In genomic region chr3:34150036-34150435, GRCm38 (mm10) we compare ENCODE assay signal across 12 mouse cellular contexts.
DNase-seq lines count a peak whose midpoint lies in the region; ATAC-seq and TF ChIP-seq lines count a peak whose summit lies in the region.
"Had no signal": no experiment of that assay in that cellular context is flagged by ENCODE, and none has a peak within 500 bp of the region (broad histone marks: within the 10 kb centered on the region; RNA-seq: fewer than 3 reads in every experiment).

No protein-coding gene starts in this region.

- H3K4me3 ChIP-seq in hindbrain, embryonic 11.5 days (ENCODE audit: low read depth, low read length), result no peak overlapping the region
- H3K4me3 ChIP-seq in hindbrain, embryonic 14.5 days (replicated peaks; ENCODE audit: low read length), result no peak overlapping the region
- H3K4me3 ChIP-seq in liver, postnatal 0 days (ENCODE audit: low read depth, low read length), result no peak overlapping the region
- no peak overlapping the region for H3K4me3 ChIP-seq in liver, embryonic 11.5 days (ENCODE audit: low read depth, low read length)
- H3K4me3 ChIP-seq in G1E (ENCODE audit: low read depth, low read length), result no peak overlapping the region
- no peak overlapping the region for H3K4me3 ChIP-seq in embryonic facial prominence, embryonic 11.5 days (ENCODE audit: low read depth, low read length)
- H3K4me3 ChIP-seq: neural tube, embryonic 13.5 days had no signal

- no peak overlapping the region for H3K9ac ChIP-seq in hindbrain, embryonic 11.5 days (ENCODE audit: low read depth, low read length)
- no peak overlapping the region for H3K9ac ChIP-seq in hindbrain, embryonic 14.5 days
- H3K9ac ChIP-seq in liver, postnatal 0 days (replicated peaks), result no peak overlapping the region
- no peak overlapping the region for H3K9ac ChIP-seq in liver, embryonic 11.5 days (ENCODE audit: low read depth, low read length)
- no peak overlapping the region for H3K9ac ChIP-seq in embryonic facial prominence, embryonic 11.5 days (replicated peaks; ENCODE audit: low read length)
- H3K9ac ChIP-seq: neural tube, embryonic 13.5 days had no signal

- no peaks in the 10 kb centered on the region for H3K36me3 ChIP-seq in hindbrain, embryonic 11.5 days (ENCODE audit: control insufficient read depth, insufficient read depth, low read length)
- H3K36me3 ChIP-seq in hindbrain, embryonic 14.5 days (replicated peaks; ENCODE audit: control insufficient read depth, insufficient read depth), result no peaks in the 10 kb centered on the region
- H3K36me3 ChIP-seq in liver, postnatal 0 days (replicated peaks; ENCODE audit: insufficient read depth, low read length), result no peaks in the 10 kb centered on the region
- H3K36me3 ChIP-seq in liver, embryonic 11.5 days (ENCODE audit: control insufficient read depth, insufficient read depth, low read length), result no peaks in the 10 kb centered on the region
- H3K36me3 ChIP-seq in G1E (replicated peaks), result no peaks in the 10 kb centered on the region
- no peaks in the 10 kb centered on the region for H3K36me3 ChIP-seq in embryonic facial prominence, embryonic 11.5 days (replicated peaks; ENCODE audit: control insufficient read depth, insufficient read depth, low read depth, low read length)
- H3K36me3 ChIP-seq: neural tube, embryonic 13.5 days had no signal

- TF ChIP-seq EP300 in liver, postnatal 0 days (IDR thresholded peaks at IDR 0.05; ENCODE audit: low read depth), result no peak

- ATAC-seq in hindbrain, embryonic 11.5 days (ENCODE audit: low FRiP score), result no peak
- ATAC-seq in hindbrain, embryonic 14.5 days (ENCODE audit: low FRiP score), result no peak
- ATAC-seq in liver, postnatal 0 days, result no peak
- ATAC-seq in liver, embryonic 11.5 days (replicated peaks; ENCODE audit: low FRiP score), result no peak
- no peak for ATAC-seq in G1E (ENCODE audit: extremely low read depth, insufficient number of reproducible peaks, low FRiP score, poor library complexity, severe bottlenecking)
- no peak for ATAC-seq in embryonic facial prominence, embryonic 11.5 days (replicated peaks; ENCODE audit: insufficient number of reproducible peaks, low FRiP score, low TSS enrichment, low read depth)

- peak; percentile 22 for DNase-seq in hindbrain, embryonic 11.5 days (ENCODE audit: low spot score)
- no peak for DNase-seq in hindbrain, embryonic 14.5 days (ENCODE audit: low spot score)
- no peak for DNase-seq in liver, postnatal 0 days
- DNase-seq in liver, embryonic 11.5 days (ENCODE audit: low spot score), result no peak
- no peak for DNase-seq in G1E (ENCODE audit: low spot score)
- DNase-seq in embryonic facial prominence, embryonic 11.5 days (ENCODE audit: low spot score), result peak; percentile 45
- no peak for DNase-seq in gastrocnemius, adult 18-20 months (ENCODE audit: low spot score)
- DNase-seq in gastrocnemius, postnatal 14 days, result no peak
- DNase-seq: heart, adult 11 months; liver; right cerebral cortex, postnatal 14 days had no signal

- no peaks in the 10 kb centered on the region for H3K27me3 ChIP-seq in hindbrain, embryonic 11.5 days (ENCODE audit: control insufficient read depth, insufficient read depth, low read length)
- no peaks in the 10 kb centered on the region for H3K27me3 ChIP-seq in hindbrain, embryonic 14.5 days (ENCODE audit: control insufficient read depth, insufficient read depth, low read length)
- no peaks in the 10 kb centered on the region for H3K27me3 ChIP-seq in liver, postnatal 0 days (ENCODE audit: insufficient read depth, low read length)
- no peaks in the 10 kb centered on the region for H3K27me3 ChIP-seq in liver, embryonic 11.5 days (replicated peaks; ENCODE audit: control insufficient read depth, insufficient read depth, low read length)
- H3K27me3 ChIP-seq in G1E (ENCODE audit: insufficient read depth, low read length), result peaks cover 22% of the 10 kb centered on the region
- H3K27me3 ChIP-seq in embryonic facial prominence, embryonic 11.5 days (ENCODE audit: control insufficient read depth, insufficient read depth, low read length), result no peaks in the 10 kb centered on the region
- H3K27me3 ChIP-seq: neural tube, embryonic 13.5 days had no signal

- intact Hi-C loops in gastrocnemius, postnatal 14 days (cut with DNase I; ENCODE audit: low total_unique reads), result no loop called here

- 0 out of 2 replicates have a peak, but pooled peaks have one; percentile 14 for TF ChIP-seq CTCF in liver, postnatal 0 days (IDR thresholded peaks at IDR 0.05; ENCODE audit: low read depth)
- TF ChIP-seq CTCF in G1E (IDR thresholded peaks at IDR 0.05; ENCODE audit: low read depth, low read length), result 0 out of 2 replicates have a peak, but pooled peaks have one; percentile 1

- no peak overlapping the region for H3K27ac ChIP-seq in hindbrain, embryonic 11.5 days (ENCODE audit: low read depth, low read length)
- H3K27ac ChIP-seq in hindbrain, embryonic 14.5 days, result no peak overlapping the region
- no peak overlapping the region for H3K27ac ChIP-seq in liver, postnatal 0 days (ENCODE audit: low read depth)
- no peak overlapping the region for H3K27ac ChIP-seq in liver, embryonic 11.5 days (ENCODE audit: low read depth, low read length)
- no peak overlapping the region for H3K27ac ChIP-seq in embryonic facial prominence, embryonic 11.5 days (replicated peaks; ENCODE audit: low read depth, low read length)
- H3K27ac ChIP-seq: neural tube, embryonic 13.5 days had no signal

- no peaks in the 10 kb centered on the region for H3K4me1 ChIP-seq in hindbrain, embryonic 11.5 days (replicated peaks; ENCODE audit: control insufficient read depth, insufficient read depth, low read length)
- no peaks in the 10 kb centered on the region for H3K4me1 ChIP-seq in hindbrain, embryonic 14.5 days (replicated peaks; ENCODE audit: control insufficient read depth, insufficient read depth, low read length)
- no peaks in the 10 kb centered on the region for H3K4me1 ChIP-seq in liver, postnatal 0 days (ENCODE audit: insufficient read depth)
- no peaks in the 10 kb centered on the region for H3K4me1 ChIP-seq in liver, embryonic 11.5 days (replicated peaks; ENCODE audit: control insufficient read depth, insufficient read depth, low read length)
- no peaks in the 10 kb centered on the region for H3K4me1 ChIP-seq in G1E (ENCODE audit: insufficient read depth, low read depth, low read length)
- no peaks in the 10 kb centered on the region for H3K4me1 ChIP-seq in embryonic facial prominence, embryonic 11.5 days (ENCODE audit: control insufficient read depth, insufficient read depth, low read length)
- H3K4me1 ChIP-seq: neural tube, embryonic 13.5 days had no signal

- WGBS in hindbrain, embryonic 11.5 days, result 59% methylated on average over 2 of the region's 2 CpGs
- 62% methylated on average over 2 of the region's 2 CpGs for WGBS in hindbrain, embryonic 14.5 days
- 42% methylated on average over 2 of the region's 2 CpGs for WGBS in liver, postnatal 0 days (ENCODE audit: insufficient replicate concordance)
- WGBS in liver, embryonic 11.5 days, result 42% methylated on average over 2 of the region's 2 CpGs
- 51% methylated on average over 2 of the region's 2 CpGs for WGBS in embryonic facial prominence, embryonic 11.5 days

- H3K9me3 ChIP-seq in hindbrain, embryonic 11.5 days (ENCODE audit: control insufficient read depth, low read length), result no peaks in the 10 kb centered on the region
- no peaks in the 10 kb centered on the region for H3K9me3 ChIP-seq in hindbrain, embryonic 14.5 days (ENCODE audit: control insufficient read depth, low read length)
- H3K9me3 ChIP-seq in liver, postnatal 0 days (ENCODE audit: low read length), result no peaks in the 10 kb centered on the region
- H3K9me3 ChIP-seq in liver, embryonic 11.5 days (ENCODE audit: control insufficient read depth, low read length), result no peaks in the 10 kb centered on the region
- H3K9me3 ChIP-seq in G1E (replicated peaks), result no peaks in the 10 kb centered on the region
- no peaks in the 10 kb centered on the region for H3K9me3 ChIP-seq in embryonic facial prominence, embryonic 11.5 days (replicated peaks; ENCODE audit: control insufficient read depth, low read length)
- H3K9me3 ChIP-seq: neural tube, embryonic 13.5 days had no signal

- H3K4me2 ChIP-seq in hindbrain, embryonic 11.5 days (replicated peaks; ENCODE audit: low read depth, low read length), result no peak overlapping the region
- no peak overlapping the region for H3K4me2 ChIP-seq in hindbrain, embryonic 14.5 days (replicated peaks)
- no peak overlapping the region for H3K4me2 ChIP-seq in liver, postnatal 0 days (ENCODE audit: low read depth, low read length)
- H3K4me2 ChIP-seq in liver, embryonic 11.5 days, result no peak overlapping the region
- H3K4me2 ChIP-seq in embryonic facial prominence, embryonic 11.5 days (ENCODE audit: low read depth, low read length), result no peak overlapping the region
- H3K4me2 ChIP-seq: neural tube, embryonic 13.5 days had no signal

Comparison
In these comparisons a context has a peak if more than half of its experiments do, and no peak if none do; other contexts are left out.
1. DNase-seq: peak in hindbrain, embryonic 11.5 days (single experiment) and embryonic facial prominence, embryonic 11.5 days (single experiment); none in hindbrain, embryonic 14.5 days (single experiment), liver, postnatal 0 days (single experiment), liver, embryonic 11.5 days (single experiment), G1E (single experiment), gastrocnemius, adult 18-20 months (single experiment) and gastrocnemius, postnatal 14 days (single experiment).